Mouse (Mus musculus) forebrain, embryonic 14.5 days (tissue): ENCODE data around the gene Siah1a. TPM values are rescaled to one million over a fixed set of nuclear protein-coding genes. Genes with fewer than 3 reads are reported as not detected.

Source experiments
- ATAC-seq: fragments of 200-750 bp; cut with Nextera tagmentation; 2 replicates; pipeline ENCODE4 v1.8.0; 2017; ENCODE audit warnings: mild to moderate bottlenecking, moderate library complexity
- DNase-seq: peaks from one replicate; pipeline ENCODE4 v3.0.0-alpha.2; 2015; ENCODE audit warnings: low spot score
- H3K27ac ChIP-seq: fragments of 300-500 bp; sonication (generic); 2 replicates; pipeline ENCODE4 v1.5.1; 2014; ENCODE audit warnings: low read depth, mild to moderate bottlenecking, control low read depth, low read length, moderate library complexity
- H3K27me3 ChIP-seq: fragments of 300-500 bp; sonication (generic); replicated peaks from 2 replicates; pipeline ENCODE4 v1.6.1; 2014; ENCODE audit warnings: low read length, control low read depth, mixed read lengths; ENCODE audit not compliant: control insufficient read depth, insufficient read depth
- H3K36me3 ChIP-seq: fragments of 300-500 bp; sonication (generic); 2 replicates; pipeline ENCODE4 v1.6.1; 2014; ENCODE audit warnings: low read length, control low read depth; ENCODE audit not compliant: control insufficient read depth, insufficient read depth
- H3K4me1 ChIP-seq: fragments of 300-500 bp; sonication (generic); 2 replicates; pipeline ENCODE4 v1.6.1; 2014; ENCODE audit warnings: antibody characterized with exemption, low read length, control low read depth; ENCODE audit not compliant: control insufficient read depth, insufficient read depth
- H3K4me2 ChIP-seq: fragments of 300-500 bp; sonication (generic); 2 replicates; pipeline ENCODE4 v1.6.1; 2014; ENCODE audit warnings: mild to moderate bottlenecking, control low read depth, low read length
- H3K4me3 ChIP-seq: fragments of 300-500 bp; sonication (generic); 2 replicates; pipeline ENCODE4 v1.5.1; 2014; ENCODE audit warnings: low read depth, low read length, control low read depth
- H3K9ac ChIP-seq: fragments of 300-500 bp; sonication (generic); 2 replicates; pipeline ENCODE4 v1.6.1; 2014; ENCODE audit warnings: mild to moderate bottlenecking, low read length, control low read depth, moderate library complexity
- H3K9me3 ChIP-seq: fragments of 300-500 bp; sonication (generic); replicated peaks from 2 replicates; pipeline ENCODE4 v1.6.1; 2016; ENCODE audit warnings: low read length, control low read depth, mixed read lengths; ENCODE audit not compliant: control insufficient read depth
- WGBS: fragments of 180-500 bp; shearing (Covaris S2); extraction: QIAGEN DNeasy Blood & Tissue Kit; methylation state at CpG from one replicate; pipeline ENCODE4 v1.1.7; 2014; 5-methylcytosine and 5-hydroxymethylcytosine counted together
- polyA plus RNA-seq: library from polyadenylated mRNA; unstranded; fragments of >200 nt; fragmentation: Nextera tagmentation; extraction: Ambion mirVana; gene quantifications from 2 replicates; pipeline ENCODE4 v1.2.1, GENCODE M21; 2014

Gene Siah1a
- polyA plus RNA-seq, 1 experiment from 2014 or later = 104 TPM

- Histone ChIP-seq H3K4me3 (no peak overlapping the region), H3K9ac (no peak overlapping the region), H3K4me1 (peaks cover 10% of the 10 kb centered on the region; the same call in 1 of the 2 replicates), H3K27me3 (no peaks in the 10 kb centered on the region), H3K36me3 (no peaks in the 10 kb centered on the region), H3K27ac (no peak overlapping the region), H3K4me2 (no peak overlapping the region), H3K9me3 (no peaks in the 10 kb centered on the region)
- DNase-seq = no peak
- WGBS = 67% methylated on average over 1 of the region's 1 CpGs
- no peak for ATAC-seq
These were observed 10.8 kb downstream of the Siah1a start for GRCm38 (mm10) chr8:86734954-86735353.

- Histone ChIP-seq H3K9ac (no peak overlapping the region), H3K4me3 (no peak overlapping the region), H3K4me1 (peaks cover 10% of the 10 kb centered on the region; the same call in 1 of the 2 replicates), H3K9me3 (no peaks in the 10 kb centered on the region), H3K27me3 (no peaks in the 10 kb centered on the region), H3K4me2 (no peak overlapping the region), H3K36me3 (no peaks in the 10 kb centered on the region), H3K27ac (no peak overlapping the region)
- ATAC-seq (no peak), DNase-seq (no peak)
- 41% methylated on average over 4 of the region's 4 CpGs for WGBS
These were observed 11.6 kb downstream of the Siah1a start for GRCm38 (mm10) chr8:86734171-86734570.

- DNase-seq (no peak), ATAC-seq (no peak)
- Histone ChIP-seq H3K9me3 (no peaks in the 10 kb centered on the region), H3K27me3 (no peaks in the 10 kb centered on the region), H3K27ac (no peak overlapping the region), H3K36me3 (peaks cover 9% of the 10 kb centered on the region; the same call in 1 of the 2 replicates), H3K4me1 (peaks cover 10% of the 10 kb centered on the region; the same call in 1 of the 2 replicates), H3K4me3 (no peak overlapping the region), H3K9ac (no peak overlapping the region), H3K4me2 (no peak overlapping the region)
- 96% methylated on average over 1 of the region's 1 CpGs for whole genome bisulfite sequencing
These were observed 14.9 kb downstream of the Siah1a start for GRCm38 (mm10) chr8:86730860-86731259.

GRCm38 (mm10) chr8:86730303-86730702 lies 15.4 kb downstream of the Siah1a start:
- ATAC-seq (no peak), DNase-seq (no peak)
- H3K4me2 ChIP-seq = no peak overlapping the region
- peaks cover 10% of the 10 kb centered on the region; the same call in 1 of the 2 replicates for H3K4me1 ChIP-seq
- no peaks in the 10 kb centered on the region for H3K9me3 ChIP-seq
- 52% methylated on average over 3 of the region's 3 CpGs for WGBS
- no peak overlapping the region for H3K27ac ChIP-seq
- H3K27me3 ChIP-seq = no peaks in the 10 kb centered on the region
- H3K4me3 ChIP-seq = no peak overlapping the region
- H3K9ac ChIP-seq = no peak overlapping the region
- H3K36me3 ChIP-seq = peaks cover 9% of the 10 kb centered on the region; the same call in 1 of the 2 replicates

GRCm38 (mm10) chr8:86728224-86728950 lies 17.3 kb downstream of the Siah1a start:
- DNase-seq (no peak), ATAC-seq (no peak)
- Histone ChIP-seq H3K4me2 (no peak overlapping the region), H3K27me3 (no peaks in the 10 kb centered on the region), H3K9ac (no peak overlapping the region), H3K9me3 (no peaks in the 10 kb centered on the region), H3K4me3 (no peak overlapping the region), H3K4me1 (peaks cover 4% of the 10 kb centered on the region; the same call in 1 of the 2 replicates), H3K36me3 (peaks cover 10% of the 10 kb centered on the region; the same call in 1 of the 2 replicates), H3K27ac (no peak overlapping the region)
- 71% methylated on average over 19 of the region's 19 CpGs for WGBS

GRCm38 (mm10) chr8:86726959-86727358 lies 18.8 kb downstream of the Siah1a start:
- no peaks in the 10 kb centered on the region for H3K27me3 ChIP-seq
- WGBS = 65% methylated on average over 6 of the region's 6 CpGs
- H3K9ac ChIP-seq = no peak overlapping the region
- no peak for ATAC-seq
- peaks cover 4% of the 10 kb centered on the region; the same call in 1 of the 2 replicates for H3K4me1 ChIP-seq
- no peaks in the 10 kb centered on the region for H3K9me3 ChIP-seq
- no peak overlapping the region for H3K4me2 ChIP-seq
- H3K4me3 ChIP-seq = no peak overlapping the region
- H3K27ac ChIP-seq = no peak overlapping the region
- H3K36me3 ChIP-seq = peaks cover 15% of the 10 kb centered on the region; the same call in 1 of the 2 replicates
- DNase-seq = no peak

- ATAC-seq = no peak
- Histone ChIP-seq H3K9ac (no peak overlapping the region), H3K27me3 (no peaks in the 10 kb centered on the region), H3K27ac (no peak overlapping the region), H3K36me3 (peaks cover 39% of the 10 kb centered on the region; the same call in 1 of the 2 replicates), H3K4me3 (no peak overlapping the region), H3K9me3 (no peaks in the 10 kb centered on the region), H3K4me1 (no peaks in the 10 kb centered on the region), H3K4me2 (no peak overlapping the region)
- 89% methylated on average over 2 of the region's 2 CpGs for WGBS
- no peak for DNase-seq
These were observed 24.2 kb downstream of the Siah1a start for GRCm38 (mm10) chr8:86721490-86721889.

GRCm38 (mm10) chr8:86720756-86721459 lies 24.8 kb downstream of the Siah1a start:
- H3K36me3 ChIP-seq = peaks cover 39% of the 10 kb centered on the region; the same call in 1 of the 2 replicates
- H3K9me3 ChIP-seq = no peaks in the 10 kb centered on the region
- no peak overlapping the region for H3K4me3 ChIP-seq
- H3K9ac ChIP-seq = no peak overlapping the region
- 92% methylated on average over 6 of the region's 6 CpGs for WGBS
- H3K4me2 ChIP-seq = no peak overlapping the region
- no peaks in the 10 kb centered on the region for H3K27me3 ChIP-seq
- no peak for DNase-seq
- H3K4me1 ChIP-seq = no peaks in the 10 kb centered on the region
- ATAC-seq = no peak
- H3K27ac ChIP-seq = no peak overlapping the region

GRCm38 (mm10) chr8:86719368-86719767 lies 26.4 kb downstream of the Siah1a start:
- Histone ChIP-seq H3K27me3 (no peaks in the 10 kb centered on the region), H3K4me1 (peaks cover 4% of the 10 kb centered on the region; the same call in 1 of the 2 replicates), H3K9ac (no peak overlapping the region), H3K4me3 (no peak overlapping the region), H3K36me3 (peaks cover 39% of the 10 kb centered on the region; the same call in 1 of the 2 replicates), H3K4me2 (no peak overlapping the region), H3K27ac (no peak overlapping the region), H3K9me3 (no peaks in the 10 kb centered on the region)
- DNase-seq (no peak), ATAC-seq (no peak)
- WGBS = 93% methylated on average over 1 of the region's 1 CpGs
